Mouse (Mus musculus): Measurements from ENCODE around the gene Ttll11. TPM values are rescaled to one million over a fixed set of nuclear protein-coding genes. Genes with fewer than 3 reads are reported as not detected.

Ttll11 gene
- polyA plus RNA-seq, 1 experiment = 2.4 TPM

DNA sequence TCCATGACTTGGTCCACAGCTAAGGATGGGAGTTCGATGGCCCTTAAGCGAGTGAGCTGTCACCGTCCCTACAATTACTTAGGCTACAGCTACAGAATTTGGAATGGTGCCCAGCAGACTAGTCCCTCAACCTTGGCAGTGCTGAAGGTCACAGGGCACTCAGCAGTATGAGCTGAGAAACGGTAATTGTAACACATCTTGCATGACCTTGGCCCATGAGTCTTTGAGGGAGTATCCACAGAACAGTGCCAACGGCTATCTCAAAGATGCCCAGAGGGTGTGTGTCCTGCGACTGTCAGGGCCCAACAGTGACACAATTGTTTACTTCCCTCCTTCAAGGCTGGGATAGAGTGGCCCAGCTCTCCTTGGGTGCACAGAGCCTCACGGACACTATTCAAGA, 118.5 kb downstream of the Ttll11 start:
- no peak overlapping the region for H3K4me3 ChIP-seq (ENCODE audit: insufficient read depth, low read depth, low read length)
- no peaks in the 10 kb centered on the region for H3K4me1 ChIP-seq (ENCODE audit: control insufficient read depth, insufficient read depth, insufficient read length, low read length)
- H3K27ac ChIP-seq (replicated peaks; ENCODE audit: low read depth, low read length) = no peak overlapping the region

DNA sequence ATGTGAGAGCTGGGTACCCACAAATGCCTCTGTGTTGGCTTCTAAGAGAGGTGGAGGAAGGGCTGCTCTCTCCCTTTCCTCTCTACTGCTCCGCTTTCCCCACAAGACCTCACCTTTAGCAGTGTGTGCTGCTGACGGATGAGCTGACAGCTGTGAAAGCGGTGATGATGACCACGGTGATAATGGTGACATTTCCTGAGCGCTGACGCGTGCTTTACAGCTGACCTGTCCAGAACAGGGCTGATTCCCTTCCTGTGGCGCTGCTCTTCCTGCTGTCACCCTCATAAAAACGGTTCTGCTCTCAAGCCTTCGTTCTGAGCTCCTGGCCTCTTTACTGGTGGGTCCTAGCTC, 119.3 kb downstream of the Ttll11 start:
- Histone ChIP-seq H3K4me1 (ENCODE audit: control insufficient read depth, insufficient read depth, insufficient read length, low read length) (no peaks in the 10 kb centered on the region), H3K27ac (replicated peaks; ENCODE audit: low read depth, low read length) (no peak overlapping the region), H3K4me3 (ENCODE audit: insufficient read depth, low read depth, low read length) (no peak overlapping the region)

DNA sequence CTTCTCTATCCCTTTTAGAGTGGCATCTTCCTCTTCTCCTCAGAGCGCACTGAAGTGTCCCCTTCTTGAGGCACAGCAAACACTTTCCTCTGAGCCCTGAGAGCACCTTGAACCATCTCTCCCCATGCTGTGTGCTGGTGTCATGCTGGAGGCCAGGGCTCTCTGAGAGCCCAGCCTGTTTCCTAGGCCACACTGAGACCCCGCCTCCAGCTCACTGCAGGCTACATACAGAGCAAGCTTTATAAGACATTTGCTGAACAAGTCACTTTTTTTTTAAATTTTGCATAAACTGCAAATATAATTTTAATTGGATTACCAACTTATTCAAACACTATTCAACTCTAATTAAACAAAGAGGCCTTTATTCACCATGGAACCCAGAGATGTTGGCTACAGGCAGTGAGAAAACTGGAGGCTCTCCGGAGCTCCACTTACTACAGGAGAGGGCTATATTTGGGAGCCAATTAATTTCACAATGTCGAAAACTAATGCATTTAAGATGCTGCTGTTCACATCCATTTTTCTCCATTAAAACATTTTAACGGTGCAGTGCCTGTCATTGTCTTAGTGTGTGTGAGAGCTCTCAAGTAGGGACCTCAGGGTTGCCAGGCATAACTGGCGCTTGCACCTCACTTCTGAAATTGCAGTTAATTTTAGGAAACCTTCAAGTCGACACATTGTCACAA, 119.9 kb downstream of the Ttll11 start:
- no peak overlapping the region for H3K27ac ChIP-seq (replicated peaks; ENCODE audit: low read depth, low read length)
- no peaks in the 10 kb centered on the region for H3K4me1 ChIP-seq (ENCODE audit: control insufficient read depth, insufficient read depth, insufficient read length, low read length)
- H3K4me3 ChIP-seq (ENCODE audit: insufficient read depth, low read depth, low read length) = no peak overlapping the region

DNA sequence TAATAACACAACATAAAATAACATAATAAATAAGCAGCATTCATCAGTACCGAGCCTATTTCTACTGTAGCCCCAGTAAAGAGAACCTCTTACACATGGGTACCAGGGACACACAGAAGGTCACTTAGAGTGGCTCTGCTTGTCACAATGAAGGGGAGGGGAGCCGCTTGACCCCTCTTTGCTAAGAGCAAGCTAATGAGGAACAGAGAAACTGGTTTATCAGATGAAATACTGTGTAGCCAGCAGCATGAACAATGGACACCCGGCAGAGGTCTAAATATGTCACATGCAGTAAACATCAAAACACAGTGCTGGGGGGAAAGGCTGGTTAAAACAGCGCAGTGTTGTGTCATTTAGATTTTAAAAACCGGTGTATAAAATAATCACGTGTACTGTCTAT, 121.4 kb downstream of the Ttll11 start:
- no peaks in the 10 kb centered on the region for H3K4me1 ChIP-seq (ENCODE audit: control insufficient read depth, insufficient read depth, insufficient read length, low read length)
- H3K27ac ChIP-seq (replicated peaks; ENCODE audit: low read depth, low read length) = no peak overlapping the region
- H3K4me3 ChIP-seq (ENCODE audit: insufficient read depth, low read depth, low read length) = no peak overlapping the region

DNA sequence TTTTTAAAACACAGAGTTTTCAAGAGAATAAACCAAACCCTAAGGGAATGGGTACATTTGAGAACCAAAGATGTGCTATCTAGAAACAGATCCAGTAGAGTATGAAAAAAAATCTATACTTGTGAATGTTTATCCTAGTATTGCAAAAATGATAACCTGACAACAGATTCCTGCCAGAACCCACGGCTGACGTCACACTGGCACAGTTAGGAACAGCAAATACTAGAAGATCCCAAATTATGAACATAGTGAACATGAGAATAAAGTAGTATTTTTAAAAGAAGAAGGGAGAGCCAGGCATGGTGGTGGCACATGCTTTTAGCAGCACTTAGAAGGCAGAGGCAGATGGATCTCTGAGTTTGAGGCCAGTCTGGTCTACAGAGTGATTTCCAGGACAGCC, 122.8 kb downstream of the Ttll11 start:
- H3K4me3 ChIP-seq (ENCODE audit: insufficient read depth, low read depth, low read length) = no peak overlapping the region
- H3K27ac ChIP-seq (replicated peaks; ENCODE audit: low read depth, low read length) = no peak overlapping the region
- H3K4me1 ChIP-seq (ENCODE audit: control insufficient read depth, insufficient read depth, insufficient read length, low read length) = peaks cover 7% of the 10 kb centered on the region; the same call in 1 of the 2 replicates

DNA sequence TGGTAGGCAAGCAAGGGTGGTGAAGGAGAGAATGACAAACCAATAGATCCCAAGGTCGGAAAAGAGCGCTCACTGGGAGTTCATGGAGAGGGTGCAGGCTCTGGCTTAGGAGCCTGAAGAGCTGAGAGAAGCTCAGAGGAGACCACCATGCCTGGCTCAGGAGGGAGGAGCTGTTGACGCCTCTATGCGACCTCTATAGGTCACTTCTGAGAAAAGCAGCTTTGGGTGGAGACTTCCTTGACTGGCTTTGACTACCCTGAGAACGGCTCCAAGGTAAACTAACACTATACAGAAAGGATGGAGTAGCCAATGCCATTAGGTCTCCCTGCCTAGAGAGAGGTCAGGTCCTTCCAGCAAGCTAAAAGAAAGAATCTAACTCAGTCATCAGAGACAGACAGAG, 124.8 kb downstream of the Ttll11 start:
- Histone ChIP-seq H3K4me1 (ENCODE audit: control insufficient read depth, insufficient read depth, insufficient read length, low read length) (peaks cover 9% of the 10 kb centered on the region; the same call in 1 of the 2 replicates), H3K27ac (replicated peaks; ENCODE audit: low read depth, low read length) (no peak overlapping the region), H3K4me3 (ENCODE audit: insufficient read depth, low read depth, low read length) (no peak overlapping the region)

DNA sequence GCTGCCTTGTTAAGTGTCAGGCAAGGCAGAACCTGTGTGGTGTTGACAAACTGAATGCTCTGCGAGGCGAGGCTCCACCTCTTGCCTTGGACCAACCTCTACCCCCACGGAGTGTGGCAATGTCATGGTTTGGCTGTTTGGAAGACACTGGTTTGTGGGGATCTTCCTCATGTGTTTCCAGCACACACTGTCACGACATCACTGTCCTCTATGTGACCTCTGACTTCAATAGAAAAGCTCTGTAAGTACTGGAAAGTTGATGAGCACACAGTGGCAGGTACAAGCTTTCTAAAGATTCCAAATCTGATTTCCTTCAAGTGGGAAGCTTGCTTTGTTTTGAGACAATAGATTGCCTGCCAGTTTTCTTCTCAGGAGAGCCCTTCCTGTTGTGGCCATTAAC, 126.7 kb downstream of the Ttll11 start:
- Histone ChIP-seq H3K27ac (replicated peaks; ENCODE audit: low read depth, low read length) (no peak overlapping the region), H3K4me1 (ENCODE audit: control insufficient read depth, insufficient read depth, insufficient read length, low read length) (peaks cover 9% of the 10 kb centered on the region; the same call in 1 of the 2 replicates), H3K4me3 (ENCODE audit: insufficient read depth, low read depth, low read length) (no peak overlapping the region)

DNA sequence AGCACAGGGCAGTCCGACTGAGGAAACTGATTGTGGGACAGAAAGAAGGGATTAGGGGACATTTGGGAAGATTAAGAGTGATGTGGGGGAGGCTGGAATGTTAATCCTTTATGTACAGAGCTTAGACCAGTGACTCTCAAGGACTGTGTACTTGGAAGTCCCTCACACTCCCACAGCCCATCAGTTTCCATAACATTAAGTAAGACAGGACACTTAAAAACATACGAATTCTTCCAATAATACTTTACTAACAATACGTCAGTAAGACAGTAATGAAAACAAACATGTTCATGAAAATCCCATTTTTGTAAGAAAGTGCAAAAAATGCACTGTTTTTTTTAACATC, 127.6 kb downstream of the Ttll11 start:
- Histone ChIP-seq H3K27ac (replicated peaks; ENCODE audit: low read depth, low read length) (no peak overlapping the region; the same call in 1 of the 2 replicates), H3K4me3 (ENCODE audit: insufficient read depth, low read depth, low read length) (no peak overlapping the region)

DNA sequence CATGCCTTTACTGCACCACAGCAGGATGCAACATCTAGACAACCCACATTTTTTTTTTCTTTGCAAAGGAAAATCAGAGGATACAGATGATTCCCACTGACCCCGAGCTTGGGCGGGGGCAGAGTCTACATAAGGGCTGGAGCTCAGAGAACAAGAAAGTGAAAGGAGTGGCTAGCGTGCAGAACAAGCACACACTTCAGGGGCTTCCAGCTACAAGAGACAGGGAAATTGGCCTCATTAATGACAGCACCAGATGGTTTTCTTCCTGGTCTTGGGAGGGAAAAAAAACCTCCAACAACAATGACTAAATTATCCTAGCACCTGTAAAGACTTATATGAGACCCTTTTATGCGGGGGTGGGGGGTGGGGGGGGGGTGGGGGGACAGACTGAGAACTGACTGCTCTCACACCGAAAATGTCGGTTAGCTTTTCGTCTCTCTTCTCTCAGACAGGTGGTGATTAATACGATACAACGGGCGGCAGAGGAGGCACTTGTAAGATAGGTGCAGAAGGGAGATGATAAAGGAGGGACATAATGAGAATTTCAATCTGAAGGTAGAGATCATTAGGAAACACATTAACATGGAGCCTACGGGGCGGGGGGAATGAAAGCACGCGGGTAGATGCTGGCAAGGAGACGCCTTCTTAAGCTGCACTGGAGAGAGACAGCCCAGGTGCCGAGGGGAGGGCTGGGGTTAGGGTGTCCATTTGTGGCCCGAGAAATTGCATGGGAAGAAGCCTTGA, 128.1 kb downstream of the Ttll11 start:
- Histone ChIP-seq H3K4me3 (ENCODE audit: insufficient read depth, low read depth, low read length) (peak overlapping the region; percentile 2; the same call in 1 of the 2 replicates), H3K27ac (replicated peaks; ENCODE audit: low read depth, low read length) (no peak overlapping the region; the same call in 1 of the 2 replicates), H3K4me1 (ENCODE audit: control insufficient read depth, insufficient read depth, insufficient read length, low read length) (peaks cover 9% of the 10 kb centered on the region; the same call in 1 of the 2 replicates)

More for the DNA sequence above, 127.6 kb downstream of the Ttll11 start:
- H3K4me1 ChIP-seq (ENCODE audit: control insufficient read depth, insufficient read depth, insufficient read length, low read length) = peaks cover 9% of the 10 kb centered on the region; the same call in 1 of the 2 replicates

DNA sequence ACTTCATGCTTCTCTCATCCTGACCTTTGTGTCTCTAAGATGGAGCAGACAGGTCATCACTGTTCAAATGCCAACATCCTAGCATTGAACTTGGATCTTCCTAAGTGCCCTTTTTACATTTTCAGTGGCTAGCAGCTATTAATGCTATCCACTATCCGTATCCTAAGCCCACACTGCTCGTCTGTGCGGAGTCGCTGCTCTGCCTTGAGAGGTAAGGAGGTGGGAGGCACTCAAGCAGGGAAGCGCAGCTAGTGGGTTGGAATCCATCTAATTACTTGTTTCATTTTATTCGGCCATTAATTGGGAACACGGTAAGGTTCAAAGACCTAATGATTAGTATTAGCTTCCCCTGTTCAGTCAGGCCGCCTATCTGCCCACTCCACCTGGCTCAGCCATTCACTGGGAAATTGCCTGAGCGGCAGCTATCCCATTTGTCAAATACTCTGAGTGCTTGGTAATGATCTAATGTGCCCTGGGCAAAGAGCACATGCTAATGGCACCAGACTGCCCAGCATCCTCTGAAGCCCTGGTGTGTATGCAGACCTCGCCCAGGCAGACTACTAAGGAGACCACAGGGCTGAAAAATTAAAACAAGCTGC, 130.0 kb downstream of the Ttll11 start:
- Histone ChIP-seq H3K4me1 (ENCODE audit: control insufficient read depth, insufficient read depth, insufficient read length, low read length) (peaks cover 22% of the 10 kb centered on the region), H3K27ac (replicated peaks; ENCODE audit: low read depth, low read length) (no peak overlapping the region), H3K4me3 (ENCODE audit: insufficient read depth, low read depth, low read length) (no peak overlapping the region)

DNA sequence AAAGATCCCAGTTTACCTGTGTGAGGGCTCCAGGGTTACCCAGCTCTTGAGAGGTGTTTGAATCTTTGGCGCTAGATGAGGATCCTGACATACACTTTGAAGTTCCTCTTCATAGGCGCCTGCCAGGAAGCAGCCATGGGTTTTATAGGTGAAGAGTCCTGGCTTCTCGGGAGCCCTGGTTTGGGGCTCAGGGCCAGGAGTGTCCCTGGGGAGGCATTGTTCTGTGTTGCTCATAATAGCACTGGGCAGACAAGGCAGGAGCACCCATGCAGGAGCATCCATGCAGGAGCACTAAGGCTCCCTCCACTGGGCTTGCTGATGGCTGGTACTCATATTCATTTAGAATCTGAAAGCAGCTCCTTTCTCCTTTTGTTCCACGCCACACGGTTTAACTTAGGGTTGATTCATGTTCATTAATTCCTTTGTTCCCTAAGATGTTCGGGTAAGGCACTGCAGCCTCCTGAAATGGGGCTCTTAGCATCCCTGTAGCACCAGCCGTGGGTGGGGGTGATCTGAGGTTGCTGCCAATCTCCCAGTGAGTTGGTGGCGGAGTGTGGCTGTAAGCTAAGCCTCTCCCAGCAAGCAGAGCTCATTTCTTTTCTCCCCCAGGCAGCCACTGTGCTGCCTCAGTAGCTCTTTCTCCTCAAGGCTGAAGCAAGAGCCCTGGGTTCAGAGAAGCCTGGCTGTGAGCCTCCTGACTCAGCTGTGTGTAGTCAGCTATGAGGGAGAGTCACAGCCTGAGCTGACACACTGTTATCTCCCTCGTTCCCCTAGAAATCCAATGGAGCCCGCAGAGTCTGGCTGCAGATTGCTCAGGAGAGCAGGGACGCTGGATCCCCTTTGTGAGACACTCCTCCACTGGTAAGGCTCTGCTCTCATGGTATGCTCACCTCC, 133.9 kb downstream of the Ttll11 start:
- Histone ChIP-seq H3K27ac (replicated peaks; ENCODE audit: low read depth, low read length) (no peak overlapping the region), H3K4me1 (ENCODE audit: control insufficient read depth, insufficient read depth, insufficient read length, low read length) (peaks cover 22% of the 10 kb centered on the region), H3K4me3 (ENCODE audit: insufficient read depth, low read depth, low read length) (no peak overlapping the region)

DNA sequence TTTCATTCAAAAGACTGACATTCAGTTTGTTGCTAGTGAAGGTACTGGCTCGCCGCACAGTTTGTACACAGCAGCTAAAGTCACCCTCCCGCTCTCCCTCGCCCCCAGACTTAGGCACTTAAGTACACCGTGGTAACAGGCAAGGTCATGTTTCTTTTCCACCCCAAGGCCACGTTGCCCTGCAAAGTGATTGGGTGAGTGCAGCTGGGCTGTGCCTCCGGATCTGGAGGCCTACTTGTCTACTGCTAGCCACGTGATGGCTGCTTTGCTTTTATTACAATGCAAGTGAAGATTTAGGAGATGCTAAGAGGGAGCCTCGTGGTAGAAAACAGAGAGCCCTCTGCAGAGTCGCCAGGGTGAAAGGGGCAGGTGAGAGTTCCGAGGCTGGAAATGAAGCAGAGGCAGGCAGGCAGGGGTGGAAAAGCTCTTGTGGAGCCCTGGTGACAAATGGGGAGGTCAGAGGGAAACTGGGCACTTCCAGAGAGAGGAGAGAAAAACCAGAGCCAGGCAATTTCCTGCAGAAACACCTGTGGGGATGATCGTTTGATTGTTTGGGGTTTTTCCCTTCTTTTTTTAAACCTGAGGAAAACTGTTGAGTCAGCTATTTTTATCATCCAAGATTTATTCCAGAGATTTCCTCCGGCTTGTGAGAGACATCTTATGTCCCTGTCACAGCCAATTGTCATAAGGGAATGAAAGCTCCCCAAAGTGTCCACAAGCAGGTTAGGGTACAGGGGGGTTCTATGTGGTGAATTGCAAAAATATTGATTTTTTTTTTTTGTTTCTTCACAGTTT, 135.6 kb downstream of the Ttll11 start:
- Histone ChIP-seq H3K27ac (replicated peaks; ENCODE audit: low read depth, low read length) (no peak overlapping the region), H3K4me3 (ENCODE audit: insufficient read depth, low read depth, low read length) (no peak overlapping the region), H3K4me1 (ENCODE audit: control insufficient read depth, insufficient read depth, insufficient read length, low read length) (peaks cover 22% of the 10 kb centered on the region)

DNA sequence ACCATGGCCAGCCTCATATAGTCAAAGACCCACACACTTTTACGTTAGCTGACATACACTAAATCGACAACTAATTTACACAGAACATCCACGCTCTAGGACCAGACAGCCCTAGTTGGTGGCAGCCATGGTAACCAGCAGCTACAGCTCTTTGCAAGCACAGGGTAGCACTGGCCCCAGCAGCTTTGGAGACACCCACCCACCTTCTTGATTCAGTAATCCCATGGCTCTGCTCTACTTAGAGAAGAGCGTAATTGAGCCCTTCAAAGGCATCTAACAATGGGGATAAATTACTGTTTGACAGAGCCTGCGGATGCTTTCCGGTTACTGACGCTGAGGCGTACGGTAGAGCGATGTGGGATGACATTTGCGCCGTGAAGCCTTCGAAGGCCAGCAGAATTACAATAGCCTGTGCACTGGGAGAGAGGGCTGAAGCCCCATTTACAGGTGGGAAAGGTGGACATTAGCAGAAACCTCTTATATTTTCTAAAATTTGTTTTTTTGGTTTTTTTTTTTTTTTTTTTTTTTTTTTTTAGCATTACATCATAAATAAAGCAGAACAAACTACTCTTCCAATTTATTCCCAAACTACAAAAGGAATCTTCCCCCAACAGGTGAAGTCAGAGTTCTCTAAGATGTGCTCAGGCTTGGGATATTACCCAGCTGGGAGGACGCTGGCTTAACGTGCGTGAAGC, 136.8 kb downstream of the Ttll11 start:
- Histone ChIP-seq H3K4me3 (ENCODE audit: insufficient read depth, low read depth, low read length) (no peak overlapping the region), H3K27ac (replicated peaks; ENCODE audit: low read depth, low read length) (no peak overlapping the region), H3K4me1 (ENCODE audit: control insufficient read depth, insufficient read depth, insufficient read length, low read length) (peaks cover 22% of the 10 kb centered on the region)

All from brown adipose tissue, adult 24 weeks (tissue).